13 mouse cellular contexts compared by ENCODE assay signal in genomic region chr2:24366214-24366975, GRCm38 (mm10). TPM values are rescaled to one million over a fixed set of nuclear protein-coding genes. Genes with fewer than 3 reads are reported as not detected.
DNase-seq lines count a peak whose midpoint lies in the region; ATAC-seq lines count a peak whose summit lies in the region.
"Had no signal": no experiment of that assay in that cellular context is flagged by ENCODE, and none has a peak within 500 bp of the region (broad histone marks: within the 10 kb centered on the region; RNA-seq: fewer than 3 reads in every experiment).

No protein-coding gene starts in this region.

- H3K9ac ChIP-seq in liver, embryonic 13.5 days: no peak overlapping the region
- no peak overlapping the region for H3K9ac ChIP-seq in liver, embryonic 12.5 days
- H3K9ac ChIP-seq: stomach, embryonic 15.5 days had no signal

- no peak for ATAC-seq in liver, embryonic 13.5 days (ENCODE audit: low read depth)
- no peak for ATAC-seq in liver, embryonic 12.5 days
- ATAC-seq in CD4-positive, CD25-positive, alpha-beta regulatory T cell, adult 4 months: peak; percentile 46

- H3K4me1 ChIP-seq in liver, embryonic 13.5 days (replicated peaks): peaks cover 9% of the 10 kb centered on the region
- H3K4me1 ChIP-seq in liver, embryonic 12.5 days: peaks cover 14% of the 10 kb centered on the region
- peaks cover 7% of the 10 kb centered on the region; the same call in 1 of the 2 replicates for H3K4me1 ChIP-seq in limb, embryonic 10.5 days
- H3K4me1 ChIP-seq: neural tube, embryonic 12.5 days had no signal

- H3K27ac ChIP-seq in liver, embryonic 13.5 days: no peak overlapping the region
- H3K27ac ChIP-seq in liver, embryonic 12.5 days: no peak overlapping the region
- H3K27ac ChIP-seq in limb, embryonic 10.5 days: no peak overlapping the region
- H3K27ac ChIP-seq: neural tube, embryonic 12.5 days had no signal

- no peak overlapping the region for H3K4me3 ChIP-seq in liver, embryonic 13.5 days (replicated peaks)
- no peak overlapping the region for H3K4me3 ChIP-seq in liver, embryonic 12.5 days
- H3K4me3 ChIP-seq in limb, embryonic 10.5 days: no peak overlapping the region

- no peaks in the 10 kb centered on the region for H3K9me3 ChIP-seq in liver, embryonic 13.5 days (replicated peaks)
- H3K9me3 ChIP-seq in liver, embryonic 12.5 days (replicated peaks): no peaks in the 10 kb centered on the region
- H3K9me3 ChIP-seq in limb, embryonic 10.5 days (replicated peaks): no peaks in the 10 kb centered on the region
- H3K9me3 ChIP-seq: neural tube, embryonic 12.5 days; stomach, embryonic 15.5 days had no signal

- peak overlapping the region; percentile 71 for H3K4me2 ChIP-seq in liver, embryonic 13.5 days
- H3K4me2 ChIP-seq in liver, embryonic 12.5 days: no peak overlapping the region

- H3K36me3 ChIP-seq in liver, embryonic 13.5 days: no peaks in the 10 kb centered on the region
- no peaks in the 10 kb centered on the region for H3K36me3 ChIP-seq in liver, embryonic 12.5 days
- no peaks in the 10 kb centered on the region for H3K36me3 ChIP-seq in limb, embryonic 10.5 days
- H3K36me3 ChIP-seq: neural tube, embryonic 12.5 days; stomach, embryonic 15.5 days had no signal

- H3K27me3 ChIP-seq in liver, embryonic 13.5 days: no peaks in the 10 kb centered on the region
- peaks cover 11% of the 10 kb centered on the region; the same call in 1 of the 2 replicates for H3K27me3 ChIP-seq in liver, embryonic 12.5 days (replicated peaks)
- peaks cover 24% of the 10 kb centered on the region for H3K27me3 ChIP-seq in limb, embryonic 10.5 days (ENCODE audit: low read depth, poor library complexity, severe bottlenecking)
- H3K27me3 ChIP-seq: stomach, embryonic 15.5 days had no signal

- WGBS in liver, embryonic 13.5 days (ENCODE audit: insufficient replicate concordance): 60% methylated on average over 12 of the region's 12 CpGs
- WGBS in liver, embryonic 12.5 days (ENCODE audit: insufficient replicate concordance): 60% methylated on average over 12 of the region's 12 CpGs
- 77% methylated on average over 12 of the region's 12 CpGs for WGBS in limb, embryonic 10.5 days

- no peak for DNase-seq in liver, embryonic 13.5 days
- DNase-seq in limb, embryonic 10.5 days (ENCODE audit: low spot score): peak; percentile 18
- peak; percentile 4 to 13 for DNase-seq in thymus, postnatal 36 days
- no peak for DNase-seq in heart, adult 9 months (ENCODE audit: low spot score in 2 of 2)
- no peak for DNase-seq in spleen, adult 18-20 months
- DNase-seq: gastrocnemius, postnatal 36 days; layer of hippocampus, postnatal 36 days had no signal

RNA-seq across cellular contexts. Expression of gene Psd4, which starts 1.0 kb away (rescaled TPM):
- 9.1 and 10.0 TPM in 2 replicates for polyA plus RNA-seq in liver, embryonic 13.5 days (2015; fragmentation: Nextera tagmentation; extraction: Ambion mirVana)
- polyA plus RNA-seq in liver, embryonic 12.5 days (2016; fragmentation: Nextera tagmentation; extraction: Ambion mirVana): 13.1 and 13.2 TPM in 2 replicates
- polyA plus RNA-seq in CD4-positive, CD25-positive, alpha-beta regulatory T cell, adult 4 months (2017; shearing (Covaris generic)): 100 to 1,000 TPM in 1 of 2 experiments, 10 to 100 TPM in 1; 86.5 to 142 TPM
- 0.43 and 0.59 TPM in 2 replicates for polyA plus RNA-seq in limb, embryonic 10.5 days (2016; fragmentation: Nextera tagmentation; extraction: Ambion mirVana)

RNA-seq across cellular contexts. Expression of gene Il1rn, which starts 29.7 kb away (rescaled TPM):
- 2.2 and 3.3 TPM in 2 replicates for polyA plus RNA-seq in liver, embryonic 13.5 days (2015; fragmentation: Nextera tagmentation; extraction: Ambion mirVana)
- polyA plus RNA-seq in liver, embryonic 12.5 days (2016; fragmentation: Nextera tagmentation; extraction: Ambion mirVana): 0.54 and 1.0 TPM in 2 replicates
- polyA plus RNA-seq in CD4-positive, CD25-positive, alpha-beta regulatory T cell, adult 4 months (2017; shearing (Covaris generic)): 1 to 10 TPM; 1.9 to 4.8 TPM
- 0.95 TPM in 1 of 2 replicates, not detected in the other for polyA plus RNA-seq in limb, embryonic 10.5 days (2016; fragmentation: Nextera tagmentation; extraction: Ambion mirVana)
- polyA plus RNA-seq: embryonic facial prominence, embryonic 11.5 days; erythroblast, embryonic 14.5 days had no signal

Comparison
In these comparisons a context has a peak if more than half of its experiments do, and no peak if none do; other contexts are left out.
1. DNase-seq: peak in limb, embryonic 10.5 days (single experiment) and thymus, postnatal 36 days (2 of 2); none in liver, embryonic 13.5 days (single experiment), heart, adult 9 months (0 of 2) and spleen, adult 18-20 months (0 of 2).